Mouse (Mus musculus): ENCODE results near the gene Calm3.
"Not testable (repeated sequence)": the region's sequence is repeated elsewhere in the genome, so short reads cannot be mapped to it uniquely, and the experiment has no call there.

Calm3 gene

DNA sequence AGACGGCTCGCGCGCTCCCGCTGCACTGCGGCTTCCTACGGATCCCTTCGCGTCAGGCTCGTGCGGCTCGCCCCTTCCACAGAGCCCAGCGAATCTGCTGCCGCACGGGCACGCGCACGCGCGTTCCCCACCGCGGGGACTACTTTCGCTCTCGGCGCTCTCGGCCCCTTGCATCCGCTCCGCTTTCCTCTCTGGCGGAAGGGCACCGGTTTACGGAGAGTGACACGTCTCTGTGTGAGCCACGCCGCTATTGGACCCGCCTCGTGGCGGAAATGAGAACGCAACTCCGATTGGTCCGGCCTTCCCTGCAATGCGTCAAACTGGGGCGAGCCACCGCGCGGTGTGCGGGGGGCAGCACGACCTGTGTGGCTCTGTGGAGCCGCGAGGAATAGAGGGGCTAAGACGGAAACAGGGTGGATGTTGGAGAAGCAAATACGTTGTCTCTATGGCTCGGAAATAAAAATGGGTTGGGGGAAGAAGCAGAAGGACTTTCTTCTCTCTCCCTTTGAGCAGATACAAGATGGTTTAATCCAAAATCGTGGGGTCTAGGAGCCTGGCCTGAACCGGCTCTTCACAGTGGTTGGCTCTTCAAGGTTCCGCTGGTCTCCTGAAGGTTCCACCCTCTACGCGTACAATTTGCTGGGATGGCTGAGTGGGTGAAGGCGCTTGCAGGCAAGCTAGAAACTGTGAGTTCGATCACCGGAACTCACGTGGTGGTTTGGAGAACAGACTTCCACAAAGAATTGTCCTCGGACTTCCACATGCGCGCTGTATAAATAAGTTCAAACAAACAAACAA is at the start of gene Calm3:
TSS of gene Calm3 (minus strand) at position 78 of the 798 bp plus-strand sequence.
- DNase-seq (ENCODE audit: low spot score in 2 of 2) = peak; percentile 100

DNA sequence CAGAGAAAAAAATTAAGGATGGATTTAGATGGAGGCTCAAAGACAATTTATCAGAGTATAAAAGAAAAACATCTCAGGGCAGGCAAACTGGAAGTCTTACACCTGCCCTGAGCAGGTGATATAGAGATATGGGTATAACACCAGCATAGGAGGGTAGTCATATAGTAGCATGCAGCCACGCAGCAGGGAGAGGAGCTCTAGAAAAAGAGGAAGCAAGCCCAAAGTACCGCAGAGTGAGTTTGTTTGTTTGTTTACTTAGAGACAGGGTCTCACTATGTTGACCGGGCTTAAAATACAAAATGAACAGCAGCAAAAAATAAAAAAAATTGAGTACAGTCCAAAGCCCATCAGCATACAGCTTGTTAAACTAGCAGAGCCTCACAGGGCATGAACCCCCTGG is 47.2 kb upstream of the Calm3 start:
- no peak for DNase-seq (ENCODE audit: low spot score in 2 of 2)

DNA sequence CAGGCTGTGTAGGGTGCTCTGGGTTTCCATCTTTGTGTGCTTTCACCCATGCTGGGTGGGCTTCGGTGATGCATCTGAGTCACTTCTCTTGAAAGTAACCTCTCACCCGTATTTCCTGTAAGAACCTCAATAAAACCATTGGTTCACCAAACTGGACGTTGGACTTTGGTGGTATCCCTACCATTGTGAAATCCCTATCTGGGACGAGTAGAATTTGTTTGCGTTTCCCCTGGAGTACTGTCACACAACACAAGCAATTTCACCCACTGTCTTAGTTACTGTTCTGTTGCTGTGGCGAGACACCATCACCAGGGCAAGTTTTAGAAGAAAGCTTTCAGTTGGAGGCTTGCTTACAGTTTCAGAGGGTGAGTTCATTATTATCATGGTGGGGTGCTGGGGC is 44.5 kb upstream of the Calm3 start:
- no peak for DNase-seq (ENCODE audit: low spot score in 2 of 2)

DNA sequence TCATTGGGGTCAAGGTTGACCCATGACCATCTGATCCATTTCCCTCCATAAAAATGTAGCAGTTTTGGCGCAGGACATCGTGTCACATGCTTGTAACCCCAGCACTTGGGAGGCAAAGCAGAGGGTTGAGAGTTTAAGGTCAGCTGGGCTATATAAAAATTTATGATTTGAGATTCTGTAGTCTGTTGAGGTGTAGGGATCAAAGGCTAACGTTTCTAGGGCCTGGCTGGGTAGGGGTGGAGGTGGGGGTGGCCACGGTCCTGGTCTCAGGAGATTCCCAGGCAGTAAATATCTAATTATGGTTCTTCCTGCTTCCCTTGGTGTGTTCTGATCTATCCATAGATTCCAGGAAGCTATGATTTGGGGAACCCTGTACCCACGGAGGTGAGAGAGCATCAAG is 37.8 kb upstream of the Calm3 start:
- DNase-seq (ENCODE audit: low spot score in 2 of 2) = no peak

DNA sequence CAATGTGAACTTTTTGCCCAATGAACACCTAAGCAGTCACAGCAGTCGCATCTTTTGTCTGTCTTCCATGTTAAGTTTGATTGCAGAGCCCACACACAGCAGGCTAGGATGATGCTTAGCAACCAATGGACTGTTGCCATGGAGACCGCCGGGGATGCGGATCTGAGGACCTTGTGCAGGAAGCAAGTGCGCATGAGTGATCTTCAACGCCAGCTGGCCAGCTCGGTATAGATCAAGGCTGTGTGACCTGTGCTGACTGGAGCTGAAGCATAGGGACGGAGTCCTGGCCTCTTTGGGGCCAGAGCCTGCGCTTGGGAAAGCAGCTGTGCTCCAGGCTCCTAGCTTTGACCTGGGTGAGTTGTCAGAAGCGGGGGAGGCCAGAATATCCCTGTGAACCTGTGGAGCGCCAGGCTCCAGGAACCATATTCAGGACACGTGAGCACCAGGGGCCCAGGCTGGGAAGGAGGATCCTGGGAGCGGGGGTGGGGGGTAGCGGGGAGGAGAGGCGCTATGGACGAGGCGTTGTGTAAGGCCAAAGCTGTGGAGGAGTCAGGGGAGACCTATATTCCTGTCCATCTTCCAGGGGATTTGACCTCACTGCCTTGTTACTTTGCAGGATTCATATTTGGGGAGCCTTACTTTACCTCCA is 35.7 kb upstream of the Calm3 start, which contains the start of gene Pnmal1:
TSS of gene Pnmal1 (plus strand) at position 141 of the 649 bp plus-strand sequence.
- DNase-seq (ENCODE audit: low spot score in 2 of 2) = no peak

DNA sequence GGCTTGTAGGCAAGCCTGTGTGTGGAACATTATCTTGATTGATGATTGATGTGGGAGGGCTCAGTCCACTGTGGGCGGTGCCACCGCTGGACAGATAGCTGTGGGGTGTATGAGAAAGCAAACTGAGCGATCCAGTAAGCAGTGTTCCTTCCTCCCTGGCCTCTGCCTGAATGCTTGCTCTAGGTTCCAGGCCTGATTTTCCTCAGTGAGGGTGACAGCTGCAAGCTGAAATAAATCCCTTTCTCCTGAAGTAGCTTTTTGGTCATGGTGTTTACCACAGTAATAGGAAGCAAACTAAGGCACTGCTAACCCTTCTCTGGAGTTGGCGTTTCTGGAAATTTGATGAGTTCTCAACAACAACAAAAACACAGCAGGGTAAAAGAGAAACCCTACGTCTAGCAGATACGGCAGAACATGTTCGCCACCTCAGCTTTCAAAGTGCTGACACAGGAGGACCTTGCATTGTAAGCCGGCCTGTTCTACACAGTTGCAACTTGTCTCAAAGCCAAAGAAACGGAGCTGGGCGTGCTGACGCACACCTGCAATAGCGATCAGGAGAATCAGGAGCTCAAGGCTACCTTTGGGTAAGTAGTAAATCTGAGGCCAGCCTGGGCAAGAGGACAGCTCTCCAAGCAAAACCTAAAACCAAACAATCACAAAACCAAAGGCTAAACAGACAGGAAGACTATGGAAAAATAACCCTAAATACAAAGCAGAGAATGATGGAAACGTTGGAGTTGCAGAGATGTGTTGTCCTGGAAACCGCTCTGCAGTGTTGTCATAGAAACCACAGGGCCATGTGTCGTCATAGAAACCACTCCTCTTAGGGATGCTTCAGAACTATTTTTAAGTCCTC is 32.7 kb upstream of the Calm3 start:
- DNase-seq (ENCODE audit: low spot score in 2 of 2) = no peak

DNA sequence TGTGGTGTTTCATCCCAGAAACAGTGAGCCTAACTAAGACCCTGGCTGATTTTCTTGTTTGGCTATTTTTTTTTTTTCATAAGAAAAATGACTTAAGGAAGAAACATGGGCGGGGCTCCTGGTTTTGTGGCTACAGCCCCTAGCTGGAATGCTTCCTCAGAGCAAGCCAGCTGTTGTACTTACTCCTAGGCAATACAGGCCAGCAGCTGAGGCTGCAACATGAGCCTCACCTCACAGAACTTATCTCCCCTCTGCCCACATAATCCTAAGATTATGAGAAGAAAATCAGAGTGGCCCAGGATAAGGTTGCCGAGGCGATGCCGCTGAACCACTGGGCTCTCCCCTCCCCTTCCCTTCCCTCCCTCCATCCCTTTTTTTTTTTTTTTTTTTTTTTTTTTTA is 31.8 kb upstream of the Calm3 start:
- no peak for DNase-seq (ENCODE audit: low spot score in 2 of 2)

DNA sequence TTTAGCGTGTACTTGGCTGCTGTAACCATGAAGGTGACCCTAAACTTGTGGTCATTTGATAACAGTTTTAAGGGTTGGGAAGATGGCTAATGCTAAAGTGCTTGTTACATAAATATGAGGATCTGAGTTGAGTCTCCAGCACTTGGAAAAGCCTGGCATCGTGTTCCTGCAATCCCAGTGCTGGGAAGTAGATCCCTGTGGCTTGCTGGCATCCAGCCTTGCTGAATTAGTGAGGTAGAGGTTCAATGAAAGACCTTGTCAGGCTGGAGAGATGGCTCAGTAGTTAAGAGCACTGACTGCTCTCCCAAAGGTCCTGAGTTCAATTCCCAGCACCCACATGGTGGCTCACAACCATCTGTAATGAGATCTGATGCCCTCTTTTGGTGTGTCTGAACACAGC is 29.9 kb upstream of the Calm3 start:
- DNase-seq (ENCODE audit: low spot score in 2 of 2) = not testable (repeated sequence)

DNA sequence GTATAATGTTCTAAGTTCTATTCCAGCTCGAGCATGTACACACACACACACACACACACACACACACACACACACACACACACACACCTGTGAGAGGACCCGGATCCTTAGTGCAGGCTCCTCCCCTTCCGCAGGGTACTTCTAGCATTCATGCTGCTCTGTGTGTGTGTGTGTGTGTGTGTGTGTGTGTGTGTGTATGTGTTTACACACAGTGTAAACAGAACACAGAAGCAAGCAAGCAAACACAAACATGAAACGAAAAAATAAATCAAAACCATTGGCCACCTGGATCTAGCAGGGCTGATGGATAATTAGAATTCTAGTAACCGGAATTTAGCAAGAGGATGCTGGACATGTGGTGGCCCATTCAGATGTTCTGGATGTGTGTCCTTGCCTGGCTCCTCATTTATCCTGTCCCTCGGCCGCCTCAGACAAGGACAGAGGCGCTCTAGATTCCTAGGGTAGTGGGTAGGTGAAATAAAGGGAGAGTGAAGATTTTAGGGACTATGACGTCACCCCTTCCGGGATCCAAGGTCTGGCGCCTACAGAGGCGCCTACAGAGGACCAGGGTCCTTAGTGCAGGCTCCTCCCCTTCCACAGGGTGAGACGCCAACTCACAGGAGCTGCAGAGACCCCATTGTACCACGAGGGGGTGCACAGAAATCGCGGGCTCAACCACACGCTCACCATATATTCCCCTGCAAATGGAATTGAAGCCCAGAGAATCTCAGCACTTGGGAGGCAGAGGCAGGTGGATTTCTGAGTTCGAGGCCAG is 27.1 kb upstream of the Calm3 start:
- peak; percentile 71 to 84 for DNase-seq (ENCODE audit: low spot score in 2 of 2)

DNA sequence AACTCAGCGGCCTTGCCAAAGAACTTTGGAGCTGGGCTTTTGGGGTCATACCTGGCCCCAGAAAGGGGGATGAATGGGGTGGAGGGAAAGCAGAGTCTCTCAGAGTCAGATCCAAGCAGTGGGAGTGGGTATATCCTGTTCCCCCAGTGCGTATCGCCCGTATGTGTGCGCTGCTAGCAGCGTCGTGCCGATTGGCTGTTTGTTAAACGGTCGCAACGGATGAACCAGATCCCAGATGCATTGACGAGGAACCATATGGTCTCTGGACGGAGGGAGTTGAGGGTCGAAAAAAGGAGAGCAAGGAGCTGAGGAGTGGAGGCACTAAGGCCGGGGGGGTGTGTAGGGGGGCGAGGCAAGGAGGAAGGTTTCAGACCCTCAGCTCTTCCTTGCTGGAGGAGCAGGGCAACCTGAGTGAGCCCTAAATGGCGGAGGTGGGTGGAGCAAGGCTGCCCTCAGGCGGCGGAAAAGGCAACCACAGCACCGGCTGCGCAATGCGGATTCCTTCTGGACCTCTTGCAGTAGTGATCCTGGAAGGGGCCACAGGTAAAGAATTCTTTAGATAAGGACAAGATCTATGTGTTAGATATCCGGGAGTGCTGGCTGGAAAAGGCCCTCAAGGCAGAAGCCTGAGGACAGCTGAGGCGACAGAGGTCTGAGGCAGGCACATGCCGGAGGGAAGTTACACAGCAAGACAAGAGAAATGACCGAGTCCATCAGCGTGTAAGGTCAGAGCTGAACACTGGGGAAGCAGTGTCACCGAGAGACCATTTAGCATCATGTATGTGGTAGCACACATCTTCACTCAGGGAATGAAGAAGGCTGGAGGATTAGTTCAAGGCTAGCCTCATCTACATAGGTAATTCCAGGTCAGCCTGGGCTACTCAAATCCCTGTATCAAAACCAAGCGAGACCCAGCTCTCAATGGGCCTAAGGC is 26.3 kb upstream of the Calm3 start:
- peak in 1 of 2 experiments; percentile 32 for DNase-seq (ENCODE audit: low spot score in 2 of 2)

DNA sequence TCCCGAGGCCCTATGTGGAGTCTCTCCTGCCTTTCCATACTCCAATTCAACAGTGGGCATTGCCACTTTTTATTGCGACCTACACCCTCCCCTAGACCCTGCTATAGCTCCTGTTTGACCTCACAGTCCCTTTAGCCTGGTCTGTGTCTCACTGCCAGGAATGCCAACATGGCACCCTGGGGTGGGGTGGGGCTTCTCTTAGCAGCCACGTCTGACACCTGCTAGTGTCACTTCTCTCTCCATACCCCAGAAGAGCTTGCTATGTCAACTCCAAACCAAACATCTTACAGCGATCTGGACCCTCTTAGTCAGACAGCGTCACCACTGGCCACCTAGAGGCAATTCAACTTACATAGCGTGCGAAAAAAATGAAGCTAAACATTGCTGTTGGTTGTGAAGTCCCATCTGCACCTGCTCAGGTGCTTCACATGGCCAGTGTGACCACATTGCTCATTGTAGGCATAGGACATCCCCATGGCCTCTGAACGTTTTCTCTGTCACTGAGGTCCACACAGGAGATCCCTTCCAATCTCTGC is 25.1 kb upstream of the Calm3 start:
- no peak for DNase-seq (ENCODE audit: low spot score in 2 of 2)

DNA sequence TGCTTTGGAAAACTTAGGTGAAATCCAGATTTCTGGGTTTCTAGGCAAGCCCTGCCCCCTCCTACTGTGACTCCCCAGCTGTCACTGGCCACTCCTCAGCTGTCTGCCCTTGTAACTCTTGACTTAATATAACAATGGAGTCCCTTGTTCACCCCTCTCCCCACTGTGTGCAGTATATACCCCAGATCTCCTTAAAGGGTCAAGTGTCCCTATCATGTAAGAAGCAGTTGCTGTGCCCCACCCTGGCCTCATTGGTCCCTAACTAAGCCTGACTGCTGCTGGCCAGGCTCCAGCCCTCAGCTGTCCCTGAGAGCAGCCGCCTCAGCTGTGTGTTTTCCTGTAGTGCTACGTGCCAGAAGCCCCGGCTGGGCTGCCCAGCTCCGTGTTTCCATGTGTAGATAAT is 24.0 kb upstream of the Calm3 start:
- peak; percentile 44 to 64 for DNase-seq (ENCODE audit: low spot score in 2 of 2)

DNA sequence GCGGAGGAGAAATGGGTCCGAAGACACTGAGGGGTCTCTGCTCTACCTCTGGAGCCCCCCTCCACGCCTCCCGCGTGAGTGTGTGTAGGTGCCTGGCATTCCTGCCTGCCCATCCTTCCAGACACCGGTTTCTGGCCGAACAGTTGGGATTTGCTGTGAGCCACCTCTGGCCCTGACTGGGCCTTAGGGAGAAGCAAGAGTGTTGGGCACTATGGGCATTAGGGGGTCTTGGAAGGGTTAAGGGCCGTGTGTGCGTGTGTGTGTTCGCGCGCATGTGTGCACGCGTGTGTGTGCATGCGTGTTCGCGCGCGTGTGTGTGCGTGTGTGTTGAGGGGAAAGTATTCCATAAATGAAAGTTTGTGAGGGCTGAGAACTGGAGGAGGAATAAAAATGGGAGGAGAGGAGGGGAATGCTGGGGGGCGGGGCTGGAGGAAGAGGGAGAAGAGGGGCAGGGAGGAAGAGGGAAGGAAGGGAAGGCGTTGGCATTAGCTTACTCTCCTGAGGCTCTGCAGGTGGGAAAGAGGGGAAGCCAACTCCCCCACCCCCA is 23.5 kb upstream of the Calm3 start:
- no peak for DNase-seq (ENCODE audit: low spot score in 2 of 2)

DNA sequence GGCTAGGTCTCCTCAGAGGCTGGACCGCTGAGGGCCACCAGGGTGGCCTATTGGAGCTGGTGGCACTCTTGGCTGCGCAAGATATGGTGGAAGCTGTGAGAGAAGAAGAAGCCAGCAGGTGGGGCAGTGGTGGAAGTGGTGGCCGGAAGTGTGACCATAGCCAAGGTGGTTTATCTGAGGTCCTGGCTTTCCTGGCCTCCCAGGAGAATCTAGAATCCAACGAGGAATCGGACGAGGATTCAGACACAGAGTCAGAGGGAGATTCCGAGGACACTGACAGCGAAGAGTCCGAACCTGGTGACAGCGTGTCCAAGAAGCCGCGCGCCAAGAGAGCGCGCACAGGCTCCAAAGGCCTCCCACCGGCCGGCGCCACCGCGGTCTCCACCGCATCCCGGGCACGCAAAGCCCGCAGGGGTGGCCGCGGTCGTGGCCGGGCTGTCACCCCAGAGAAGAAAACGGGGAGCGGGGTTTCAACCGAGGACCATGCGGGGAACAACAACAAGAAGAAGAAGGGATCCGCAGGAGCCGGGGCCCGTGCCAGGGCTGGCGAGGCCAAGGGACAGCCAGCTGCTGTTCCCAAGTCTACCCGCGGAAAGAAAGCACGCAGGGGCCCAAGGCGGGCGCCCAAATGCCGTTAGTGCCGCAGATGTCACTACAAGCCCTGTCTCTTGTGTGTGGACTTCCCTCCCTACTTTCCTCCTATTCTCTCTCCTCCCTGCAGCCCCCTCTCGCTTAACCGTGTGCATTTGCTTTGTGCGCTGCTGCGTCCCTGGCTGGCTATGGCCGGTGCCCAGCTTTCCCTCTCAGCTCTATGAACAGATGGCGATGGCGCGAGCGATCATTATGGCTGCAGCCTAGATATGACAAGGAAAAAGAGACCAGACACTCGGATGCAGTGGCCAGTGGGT is 22.8 kb upstream of the Calm3 start:
- DNase-seq (ENCODE audit: low spot score in 2 of 2) = no peak

DNA sequence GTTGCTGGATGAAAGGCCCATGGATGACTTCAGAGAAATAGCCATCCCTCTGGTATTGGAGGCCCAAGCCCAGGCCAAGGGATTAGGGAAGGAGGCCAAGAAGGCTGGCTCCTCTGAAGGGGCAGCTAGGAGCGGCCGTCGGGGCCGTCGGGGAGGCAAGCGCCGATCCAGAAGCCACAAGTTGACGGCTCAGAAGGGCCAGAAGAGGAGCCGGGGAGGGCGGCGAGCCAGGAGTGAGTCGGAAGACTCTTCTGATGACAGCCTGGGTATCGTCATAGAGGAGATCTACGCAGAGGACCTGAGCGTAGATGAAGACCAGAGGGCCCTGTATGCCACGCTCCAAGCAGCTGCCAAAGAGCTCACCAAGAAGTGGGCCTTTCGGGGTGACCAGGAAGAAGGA is 21.5 kb upstream of the Calm3 start:
- no peak for DNase-seq (ENCODE audit: low spot score in 2 of 2)

DNA sequence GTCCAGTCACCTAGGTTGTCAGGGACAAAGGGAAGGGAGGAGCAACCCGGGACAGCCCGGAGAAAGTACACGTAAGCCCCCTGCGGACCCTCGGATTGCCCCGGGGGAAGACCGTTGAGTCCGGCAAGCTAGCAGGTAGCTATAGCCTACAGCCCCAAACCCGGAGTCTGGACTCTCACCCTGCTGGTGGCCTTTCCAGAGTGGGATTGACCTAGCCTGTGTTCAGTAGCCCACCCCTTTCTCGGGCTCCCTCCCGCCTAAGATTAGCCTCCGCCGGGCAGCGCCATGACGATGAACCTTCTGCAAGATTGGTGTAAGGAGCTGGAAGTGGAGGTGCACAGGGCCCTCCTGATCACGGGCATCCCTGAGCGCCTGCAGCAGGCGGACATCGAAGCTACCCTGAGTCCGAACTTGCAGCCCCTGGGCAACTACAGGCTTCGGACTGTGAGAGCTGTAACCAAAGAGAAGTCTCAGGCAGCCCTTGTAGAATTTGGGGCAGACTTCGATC is 20.9 kb upstream of the Calm3 start:
- no peak for DNase-seq (ENCODE audit: low spot score in 2 of 2)

DNA sequence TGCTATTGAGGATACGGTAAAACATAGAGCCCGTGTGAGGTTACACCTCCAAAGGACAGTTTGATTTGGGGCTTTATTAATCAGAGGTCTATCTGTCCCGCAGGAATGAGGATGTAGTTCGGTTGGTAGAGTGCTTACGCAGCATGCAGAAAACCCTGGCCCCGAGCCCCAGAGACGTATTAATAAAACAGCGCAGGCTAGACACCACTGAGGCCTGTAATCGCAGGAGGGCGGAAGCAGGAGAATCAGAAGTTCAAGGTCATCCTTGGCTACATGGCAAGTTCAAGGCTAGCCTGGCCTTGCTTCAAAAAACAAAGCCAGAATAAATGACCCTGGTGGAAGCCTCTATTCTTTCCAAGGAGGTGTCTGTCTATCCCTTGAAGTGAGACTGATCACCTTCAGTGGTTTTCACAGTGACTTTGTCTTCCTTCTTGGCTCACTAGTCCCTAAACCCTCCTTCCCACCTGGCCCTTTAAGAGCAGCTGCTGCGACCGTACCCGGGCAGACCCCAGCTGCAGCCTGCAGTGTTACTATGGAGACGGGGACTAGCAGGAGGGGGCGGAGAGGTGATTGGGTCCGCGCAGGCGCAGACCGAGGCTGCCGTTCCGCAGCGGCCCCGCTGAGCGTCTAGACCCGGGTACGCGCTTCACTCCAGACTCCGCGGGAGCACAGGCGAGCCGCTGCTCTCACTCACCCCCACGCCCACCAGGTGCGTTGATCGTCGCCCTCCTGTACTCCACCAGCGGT is 20.3 kb upstream of the Calm3 start, which contains the start of gene Pnmal2:
TSS of gene Pnmal2 (plus strand) at position 622 of the 747 bp plus-strand sequence.
- peak; percentile 76 to 80 for DNase-seq (ENCODE audit: low spot score in 2 of 2)

DNA sequence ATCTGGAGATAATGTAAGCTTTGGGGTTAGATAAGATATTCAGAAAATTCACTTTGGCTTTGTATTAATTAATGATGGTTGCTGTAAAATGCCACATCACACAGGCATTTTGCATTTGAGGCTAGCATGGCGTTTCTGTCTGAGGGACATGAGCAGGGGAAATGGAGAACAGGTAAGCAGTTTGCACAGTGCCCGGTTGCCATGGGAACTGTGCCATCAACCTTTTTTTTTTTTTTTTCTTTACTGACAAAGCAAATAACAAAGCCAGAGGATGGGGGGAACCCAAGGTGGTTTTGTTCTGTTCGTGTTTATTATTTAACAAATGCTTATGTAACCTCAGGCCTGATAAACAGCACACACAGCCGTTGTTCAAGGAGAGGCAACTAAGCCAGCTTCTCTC is 18.9 kb upstream of the Calm3 start:
- no peak for DNase-seq (ENCODE audit: low spot score in 2 of 2)

Data from heart, adult 9 months (tissue).